Mouse (Mus musculus) brain, embryonic 14.5 days (tissue): ENCODE data around the gene Pcca.

ENCODE experiments used
- CTCF ChIP-seq: fragments of 200-500 bp; IDR thresholded peaks from 2 replicates; pipeline ENCODE4 v1.5.1; 2012; ENCODE audit warnings: inconsistent platforms, mild to moderate bottlenecking, moderate library complexity, borderline replicate concordance; ENCODE audit not compliant: insufficient read depth, insufficient read length; ENCODE audit errors: extremely low read depth
- POLR2A ChIP-seq: fragments of 200-500 bp; IDR thresholded peaks from 2 replicates; pipeline ENCODE4 v1.6.1; 2012; ENCODE audit warnings: mild to moderate bottlenecking, inconsistent platforms, borderline replicate concordance; ENCODE audit not compliant: poor library complexity, insufficient read depth, insufficient read length, severe bottlenecking; ENCODE audit errors: extremely low read depth

- TF ChIP-seq POLR2A: no peak
- TF ChIP-seq CTCF: no peak
These were observed 114.1 kb downstream of the Pcca start for GRCm38 (mm10) chr14:122648214-122648613.
